Mouse (Mus musculus) limb, embryonic 12.5 days (tissue): ENCODE measurements around the gene Ppm1g. TPM values are rescaled to one million over a fixed set of nuclear protein-coding genes. Genes with fewer than 3 reads are reported as not detected.
A peak's percentile ranks its signal among the peaks of the same experiment; 100 is the strongest.

Experiments used
- ATAC-seq: fragments of 200-750 bp; cut with Nextera tagmentation; 2 replicates; pipeline ENCODE4 v1.8.0; 2017; ENCODE audit warnings: low read depth, moderate TSS enrichment; ENCODE audit not compliant: insufficient number of reproducible peaks, insufficient read depth, low FRiP score, low TSS enrichment
- H3K27ac ChIP-seq: fragments of 300-500 bp; sonication (generic); 2 replicates; pipeline ENCODE4 v1.5.1; 2016; ENCODE audit warnings: mild to moderate bottlenecking, moderate library complexity
- H3K27me3 ChIP-seq: fragments of 300-500 bp; sonication (generic); 2 replicates; pipeline ENCODE4 v1.6.1; 2016; ENCODE audit warnings: mild to moderate bottlenecking, moderate library complexity
- H3K36me3 ChIP-seq: fragments of 300-500 bp; sonication (generic); 2 replicates; pipeline ENCODE4 v1.6.1; 2016; ENCODE audit warnings: mild to moderate bottlenecking, moderate library complexity
- H3K4me1 ChIP-seq: fragments of 300-500 bp; sonication (generic); replicated peaks from 2 replicates; pipeline ENCODE4 v1.6.1; 2016
- H3K4me2 ChIP-seq: fragments of 300-500 bp; sonication (generic); 2 replicates; pipeline ENCODE4 v1.6.1; 2016; ENCODE audit warnings: mild to moderate bottlenecking, moderate library complexity
- H3K4me3 ChIP-seq: fragments of 300-500 bp; sonication (generic); replicated peaks from 2 replicates; pipeline ENCODE4 v1.5.1; 2016; ENCODE audit warnings: mild to moderate bottlenecking
- H3K9ac ChIP-seq: fragments of 300-500 bp; sonication (generic); replicated peaks from 2 replicates; pipeline ENCODE4 v1.6.1; 2016; ENCODE audit warnings: mild to moderate bottlenecking, moderate library complexity
- H3K9me3 ChIP-seq: fragments of 300-500 bp; sonication (generic); 2 replicates; pipeline ENCODE4 v1.6.1; 2016; ENCODE audit warnings: mild to moderate bottlenecking, moderate library complexity
- WGBS: fragments of 180-500 bp; shearing (Covaris S2); methylation state at CpG from one replicate; pipeline ENCODE4 v1.1.7; 2016; 5-methylcytosine and 5-hydroxymethylcytosine counted together
- polyA plus RNA-seq: library from polyadenylated mRNA; unstranded; fragments of >200 nt; fragmentation: Nextera tagmentation; extraction: Ambion mirVana; gene quantifications from 2 replicates; pipeline ENCODE4 v1.2.1, GENCODE M21; 2016

The Ppm1g gene
- polyA plus RNA-seq, 1 experiment from 2014 or later = 153 TPM

GRCm38 (mm10) chr5:31251541-31252101 is 31.1 kb upstream of the Ppm1g start, which contains the start of gene Krtcap3:
Gene Krtcap3 (plus strand): TSS chr5:31251691.
- peaks cover 35% of the 10 kb centered on the region for H3K4me1 ChIP-seq
- peak within 1 kb of the TSS; percentile 59 for H3K9ac ChIP-seq
- H3K4me2 ChIP-seq = peak within 1 kb of the TSS; percentile 64
- WGBS = 3% methylated on average over 47 of the region's 47 CpGs
- peaks cover 91% of the 10 kb centered on the region for H3K36me3 ChIP-seq
- no peaks in the 10 kb centered on the region for H3K9me3 ChIP-seq
- peak; percentile 61 for ATAC-seq
- H3K27me3 ChIP-seq = no peaks in the 10 kb centered on the region
- H3K4me3 ChIP-seq = peak within 1 kb of the TSS; percentile 45
- peak within 1 kb of the TSS; percentile 84 for H3K27ac ChIP-seq

GRCm38 (mm10) chr5:31250716-31251115 is 30.2 kb upstream of the Ppm1g start:
- Histone ChIP-seq H3K36me3 (peaks cover 91% of the 10 kb centered on the region), H3K27me3 (no peaks in the 10 kb centered on the region), H3K4me1 (peaks cover 35% of the 10 kb centered on the region), H3K9ac (peak overlapping the region; percentile 59; the same call in 1 of the 2 replicates), H3K4me3 (0 out of 2 replicates have a peak overlapping the region, but pooled peaks have one; percentile 45), H3K27ac (peak overlapping the region; percentile 67; the same call in 1 of the 2 replicates), H3K9me3 (no peaks in the 10 kb centered on the region), H3K4me2 (peak overlapping the region; percentile 64)
- 38% methylated on average over 4 of the region's 4 CpGs for WGBS
- no peak for ATAC-seq

GRCm38 (mm10) chr5:31242191-31242590 is 21.7 kb upstream of the Ppm1g start:
- H3K27me3 ChIP-seq = no peaks in the 10 kb centered on the region
- WGBS = 33% methylated on average over 10 of the region's 10 CpGs
- no peak for ATAC-seq
- peaks cover 36% of the 10 kb centered on the region for H3K36me3 ChIP-seq
- peak overlapping the region; percentile 96 for H3K9ac ChIP-seq
- peaks cover 11% of the 10 kb centered on the region for H3K4me1 ChIP-seq
- H3K4me3 ChIP-seq = peak overlapping the region; percentile 95
- H3K27ac ChIP-seq = no peak overlapping the region
- no peaks in the 10 kb centered on the region for H3K9me3 ChIP-seq
- peak overlapping the region; percentile 90 for H3K4me2 ChIP-seq

- no peak for ATAC-seq
- WGBS = 2% methylated on average over 13 of the region's 13 CpGs
These were observed 21.1 kb upstream of the Ppm1g start for GRCm38 (mm10) chr5:31241522-31242034.

GRCm38 (mm10) chr5:31240637-31241521 is 20.4 kb upstream of the Ppm1g start, which contains the start of the genes Nrbp1 and Gm9970:
Gene Nrbp1 (plus strand): TSS chr5:31240864.
Gene Gm9970 (minus strand): TSS chr5:31241232.
- Histone ChIP-seq H3K4me3 (peak within 1 kb of the TSS; percentile 95), H3K36me3 (peaks cover 23% of the 10 kb centered on the region), H3K27me3 (no peaks in the 10 kb centered on the region), H3K9me3 (peaks cover 5% of the 10 kb centered on the region; the same call in 1 of the 2 replicates), H3K9ac (peak within 1 kb of the TSS; percentile 96), H3K27ac (peak within 1 kb of the TSS; percentile 97), H3K4me2 (peak within 1 kb of the TSS; percentile 90), H3K4me1 (peaks cover 11% of the 10 kb centered on the region)
- WGBS = under 1% methylated on average over 101 of the region's 103 CpGs
- ATAC-seq = peak; percentile 97

More at GRCm38 (mm10) chr5:31241522-31242034, 21.1 kb upstream of the Ppm1g start:
- peaks cover 30% of the 10 kb centered on the region for H3K36me3 ChIP-seq
- H3K4me2 ChIP-seq = peak overlapping the region; percentile 90
- peak overlapping the region; percentile 96 for H3K9ac ChIP-seq
- H3K4me1 ChIP-seq = peaks cover 11% of the 10 kb centered on the region
- H3K9me3 ChIP-seq = peaks cover 1% of the 10 kb centered on the region; the same call in 1 of the 2 replicates
- H3K4me3 ChIP-seq = peak overlapping the region; percentile 95
- H3K27ac ChIP-seq = peak overlapping the region; percentile 97
- no peaks in the 10 kb centered on the region for H3K27me3 ChIP-seq

- no peak overlapping the region for H3K9ac ChIP-seq
- H3K9me3 ChIP-seq = no peaks in the 10 kb centered on the region
- H3K36me3 ChIP-seq = no peaks in the 10 kb centered on the region
- ATAC-seq = no peak
- no peak overlapping the region for H3K4me2 ChIP-seq
- no peak overlapping the region for H3K4me3 ChIP-seq
- H3K4me1 ChIP-seq = 0 out of 2 replicates have a peak, but pooled peaks cover 3% of the 10 kb centered on the region
- no peaks in the 10 kb centered on the region for H3K27me3 ChIP-seq
- 65% methylated on average over 1 of the region's 1 CpGs for WGBS
- no peak overlapping the region for H3K27ac ChIP-seq
These were observed 6.2 kb upstream of the Ppm1g start for GRCm38 (mm10) chr5:31226641-31227040.

GRCm38 (mm10) chr5:31222696-31223095 is 2.2 kb upstream of the Ppm1g start:
- H3K9ac ChIP-seq = no peak overlapping the region
- H3K4me3 ChIP-seq = no peak overlapping the region
- H3K27ac ChIP-seq = no peak overlapping the region
- H3K9me3 ChIP-seq = no peaks in the 10 kb centered on the region
- WGBS = 91% methylated on average over 9 of the region's 9 CpGs
- H3K4me1 ChIP-seq = peaks cover 9% of the 10 kb centered on the region; the same call in 1 of the 2 replicates
- ATAC-seq = no peak
- H3K36me3 ChIP-seq = no peaks in the 10 kb centered on the region
- no peak overlapping the region for H3K4me2 ChIP-seq
- H3K27me3 ChIP-seq = no peaks in the 10 kb centered on the region

GRCm38 (mm10) chr5:31221304-31221945 is 938 bp upstream of the Ppm1g start:
- peak overlapping the region; percentile 88 for H3K9ac ChIP-seq
- H3K27ac ChIP-seq = peak overlapping the region; percentile 96
- peak overlapping the region; percentile 82 for H3K4me2 ChIP-seq
- peaks cover 9% of the 10 kb centered on the region; the same call in 1 of the 2 replicates for H3K4me1 ChIP-seq
- 13% methylated on average over 11 of the region's 11 CpGs for WGBS
- no peak for ATAC-seq
- no peaks in the 10 kb centered on the region for H3K9me3 ChIP-seq
- H3K36me3 ChIP-seq = no peaks in the 10 kb centered on the region
- peak overlapping the region; percentile 95 for H3K4me3 ChIP-seq
- H3K27me3 ChIP-seq = no peaks in the 10 kb centered on the region

- under 1% methylated on average over 40 of the region's 40 CpGs for WGBS
- Histone ChIP-seq H3K4me2 (peak overlapping the region; percentile 82), H3K27ac (peak overlapping the region; percentile 96), H3K27me3 (no peaks in the 10 kb centered on the region), H3K4me1 (peaks cover 9% of the 10 kb centered on the region; the same call in 1 of the 2 replicates), H3K9ac (peak overlapping the region; percentile 88), H3K4me3 (peak overlapping the region; percentile 95), H3K9me3 (no peaks in the 10 kb centered on the region), H3K36me3 (no peaks in the 10 kb centered on the region)
- peak; percentile 52 for ATAC-seq
These were observed 508 bp downstream of the Ppm1g start for GRCm38 (mm10) chr5:31219911-31220447.

- peak overlapping the region; percentile 82 for H3K4me2 ChIP-seq
- H3K27me3 ChIP-seq = no peaks in the 10 kb centered on the region
- WGBS = 2% methylated on average over 11 of the region's 11 CpGs
- peak overlapping the region; percentile 88 for H3K9ac ChIP-seq
- H3K36me3 ChIP-seq = no peaks in the 10 kb centered on the region
- no peak for ATAC-seq
- peak overlapping the region; percentile 95 for H3K4me3 ChIP-seq
- no peaks in the 10 kb centered on the region for H3K9me3 ChIP-seq
- H3K4me1 ChIP-seq = peaks cover 9% of the 10 kb centered on the region; the same call in 1 of the 2 replicates
- peak overlapping the region; percentile 96; the same call in 1 of the 2 replicates for H3K27ac ChIP-seq
These were observed 1.0 kb downstream of the Ppm1g start for GRCm38 (mm10) chr5:31219474-31219873.
